ENCODE assay signal across 12 mouse cellular contexts in genomic region chr7:4993347-4993998, GRCm38 (mm10). TPM values are rescaled to one million over a fixed set of nuclear protein-coding genes. Genes with fewer than 3 reads are reported as not detected.
DNase-seq lines count a peak whose midpoint lies in the region; ATAC-seq and TF ChIP-seq lines count a peak whose summit lies in the region.
"Had no signal": no experiment of that assay in that cellular context is flagged by ENCODE, and none has a peak within 500 bp of the region (broad histone marks: within the 10 kb centered on the region; RNA-seq: fewer than 3 reads in every experiment).

No protein-coding gene starts in this region.

- peaks cover 14% of the 10 kb centered on the region for H3K36me3 ChIP-seq in heart, postnatal 0 days (replicated peaks; ENCODE audit: control insufficient read depth, insufficient read depth, low read length)
- peaks cover 42% of the 10 kb centered on the region for H3K36me3 ChIP-seq in hindbrain, embryonic 10.5 days
- H3K36me3 ChIP-seq in midbrain, embryonic 15.5 days (replicated peaks): peaks cover 25% of the 10 kb centered on the region; the same call in 1 of the 2 replicates

- 56% methylated on average over 47 of the region's 55 CpGs for WGBS in heart, postnatal 0 days
- 34% methylated on average over 55 of the region's 55 CpGs for WGBS in hindbrain, embryonic 10.5 days
- 43% methylated on average over 55 of the region's 55 CpGs for WGBS in midbrain, embryonic 15.5 days

- no peak overlapping the region for H3K27ac ChIP-seq in heart, postnatal 0 days (ENCODE audit: low read depth)
- no peak overlapping the region for H3K27ac ChIP-seq in hindbrain, embryonic 10.5 days
- no peak overlapping the region for H3K27ac ChIP-seq in midbrain, embryonic 15.5 days

- DNase-seq in heart, postnatal 0 days (ENCODE audit: low spot score): no peak
- no peak for DNase-seq in heart, postnatal 10 days
- DNase-seq in cerebellum, postnatal 14 days: peak; percentile 32 to 42
- DNase-seq in hindbrain, embryonic 10.5 days (ENCODE audit: low spot score): no peak
- DNase-seq in spleen, adult 18-20 months: no peak
- no peak for DNase-seq in urinary bladder, postnatal 36 days (ENCODE audit: low spot score in 2 of 2)
- DNase-seq in lung, postnatal 10 days: no peak
- DNase-seq: layer of hippocampus, postnatal 36 days had no signal

- peaks cover 12% of the 10 kb centered on the region for H3K4me1 ChIP-seq in heart, postnatal 0 days (ENCODE audit: control insufficient read depth, insufficient read depth)
- H3K4me1 ChIP-seq in hindbrain, embryonic 10.5 days (replicated peaks): peaks cover 35% of the 10 kb centered on the region
- peaks cover 42% of the 10 kb centered on the region for H3K4me1 ChIP-seq in midbrain, embryonic 15.5 days

- H3K27me3 ChIP-seq in heart, postnatal 0 days (ENCODE audit: control insufficient read depth, insufficient read depth, low read length): 0 out of 2 replicates have a peak, but pooled peaks cover 8% of the 10 kb centered on the region
- H3K27me3 ChIP-seq in hindbrain, embryonic 10.5 days (ENCODE audit: insufficient read depth, poor library complexity, severe bottlenecking): peaks cover 35% of the 10 kb centered on the region
- no peaks in the 10 kb centered on the region for H3K27me3 ChIP-seq in midbrain, embryonic 15.5 days (replicated peaks)

- no peak for ATAC-seq in heart, postnatal 0 days (ENCODE audit: insufficient read depth, low read depth)
- no peak for ATAC-seq in midbrain, embryonic 15.5 days (replicated peaks)

- intact Hi-C loops in heart, postnatal 10 days (cut with DNase I): no loop called here

- TF ChIP-seq CTCF in heart, postnatal 0 days (IDR thresholded peaks at IDR 0.05; ENCODE audit: low read depth): no peak

- TF ChIP-seq EP300 in heart, postnatal 0 days (IDR thresholded peaks at IDR 0.05; ENCODE audit: low read depth): no peak

- no peaks in the 10 kb centered on the region for H3K9me3 ChIP-seq in heart, postnatal 0 days (replicated peaks; ENCODE audit: control insufficient read depth, low read length)
- H3K9me3 ChIP-seq in hindbrain, embryonic 10.5 days: peaks cover 33% of the 10 kb centered on the region; the same call in 1 of the 2 replicates
- H3K9me3 ChIP-seq in midbrain, embryonic 15.5 days: no peaks in the 10 kb centered on the region

- H3K9ac ChIP-seq in heart, postnatal 0 days (replicated peaks; ENCODE audit: low read depth, low read length): no peak overlapping the region
- H3K9ac ChIP-seq in midbrain, embryonic 15.5 days: no peak overlapping the region; the same call in 1 of the 2 replicates

- H3K4me3 ChIP-seq in heart, postnatal 0 days (ENCODE audit: low read depth, low read length): no peak overlapping the region
- peak overlapping the region; percentile 89 for H3K4me3 ChIP-seq in hindbrain, embryonic 10.5 days
- H3K4me3 ChIP-seq in midbrain, embryonic 15.5 days: peak overlapping the region; percentile 82

- H3K4me2 ChIP-seq in heart, postnatal 0 days (ENCODE audit: low read depth, low read length): 0 out of 2 replicates have a peak overlapping the region, but pooled peaks have one; percentile 0
- H3K4me2 ChIP-seq in midbrain, embryonic 15.5 days: peak overlapping the region; percentile 75

RNA-seq across cellular contexts. Expression of gene Zfp579, which starts 2.5 kb away (rescaled TPM):
- total RNA-seq in heart, postnatal 0 days (2014; rRNA removed; ENCODE audit: low replicate concordance): 8.3 and 15.0 TPM in 2 replicates
- polyA plus RNA-seq in heart, postnatal 0 days (2015; fragmentation: Nextera tagmentation; extraction: Ambion mirVana): 25.4 and 30.6 TPM in 2 replicates
- 10 to 100 TPM; 18.4 to 19.1 TPM for total RNA-seq in heart, postnatal 10 days (2021)
- 31.8 and 43.1 TPM in 2 replicates for polyA plus RNA-seq in hindbrain, embryonic 10.5 days (2016; fragmentation: Nextera tagmentation; extraction: Ambion mirVana)
- polyA plus RNA-seq in midbrain, embryonic 15.5 days (2015; fragmentation: Nextera tagmentation; extraction: Ambion mirVana): 72.6 and 77.2 TPM in 2 replicates

RNA-seq across cellular contexts. Expression of gene Zfp524, which starts 20.7 kb away (rescaled TPM):
- 11.0 and 15.6 TPM in 2 replicates for total RNA-seq in heart, postnatal 0 days (2014; rRNA removed; ENCODE audit: low replicate concordance)
- polyA plus RNA-seq in heart, postnatal 0 days (2015; fragmentation: Nextera tagmentation; extraction: Ambion mirVana): 12.5 and 15.1 TPM in 2 replicates
- total RNA-seq in heart, postnatal 10 days (2021): 1 to 10 TPM; 7.8 to 9.4 TPM
- 9.7 and 9.9 TPM in 2 replicates for polyA plus RNA-seq in hindbrain, embryonic 10.5 days (2016; fragmentation: Nextera tagmentation; extraction: Ambion mirVana)
- polyA plus RNA-seq in midbrain, embryonic 15.5 days (2015; fragmentation: Nextera tagmentation; extraction: Ambion mirVana): 7.1 and 7.7 TPM in 2 replicates

RNA-seq across cellular contexts. Expression of gene Fiz1, which starts 21.0 kb away (rescaled TPM):
- 37.2 and 56.9 TPM in 2 replicates for total RNA-seq in heart, postnatal 0 days (2014; rRNA removed; ENCODE audit: low replicate concordance)
- polyA plus RNA-seq in heart, postnatal 0 days (2015; fragmentation: Nextera tagmentation; extraction: Ambion mirVana): 14.4 and 14.7 TPM in 2 replicates
- 10 to 100 TPM; 21.6 to 25.6 TPM for total RNA-seq in heart, postnatal 10 days (2021)
- polyA plus RNA-seq in hindbrain, embryonic 10.5 days (2016; fragmentation: Nextera tagmentation; extraction: Ambion mirVana): 55.2 and 65.1 TPM in 2 replicates
- polyA plus RNA-seq in midbrain, embryonic 15.5 days (2015; fragmentation: Nextera tagmentation; extraction: Ambion mirVana): 41.3 and 48.8 TPM in 2 replicates

RNA-seq across cellular contexts. Expression of gene Gm44973, which starts 21.8 kb away (rescaled TPM):
- total RNA-seq in heart, postnatal 0 days (2014; rRNA removed; ENCODE audit: low replicate concordance): not detected in 2 replicates
- polyA plus RNA-seq in heart, postnatal 0 days (2015; fragmentation: Nextera tagmentation; extraction: Ambion mirVana): 0.75 and 1.1 TPM in 2 replicates
- not detected for total RNA-seq in heart, postnatal 10 days (2021)
- 0.46 TPM in 1 of 2 replicates, not detected in the other for polyA plus RNA-seq in hindbrain, embryonic 10.5 days (2016; fragmentation: Nextera tagmentation; extraction: Ambion mirVana)
- 1.2 TPM in 1 of 2 replicates, not detected in the other for polyA plus RNA-seq in midbrain, embryonic 15.5 days (2015; fragmentation: Nextera tagmentation; extraction: Ambion mirVana)
- total RNA-seq: adrenal gland, adult 18-20 months; heart, adult 8-10 months; layer of hippocampus, postnatal 36 days had no signal

RNA-seq across cellular contexts. Expression of gene Sbk3, which starts 22.5 kb away (rescaled TPM):
- total RNA-seq in heart, postnatal 0 days (2014; rRNA removed; ENCODE audit: low replicate concordance): 3.2 and 3.9 TPM in 2 replicates
- polyA plus RNA-seq in heart, postnatal 0 days (2015; fragmentation: Nextera tagmentation; extraction: Ambion mirVana): 2.7 and 4.1 TPM in 2 replicates
- 10 to 100 TPM; 11.9 to 22.0 TPM for total RNA-seq in heart, postnatal 10 days (2021)
- 0.10 TPM in 1 of 2 replicates, not detected in the other for polyA plus RNA-seq in hindbrain, embryonic 10.5 days (2016; fragmentation: Nextera tagmentation; extraction: Ambion mirVana)
- 0.32 and 0.41 TPM in 2 replicates for polyA plus RNA-seq in midbrain, embryonic 15.5 days (2015; fragmentation: Nextera tagmentation; extraction: Ambion mirVana)
- total RNA-seq: CH12.LX had no signal

Comparison
In these comparisons a context has a peak if more than half of its experiments do, and no peak if none do; other contexts are left out.
1. DNase-seq: peak in cerebellum, postnatal 14 days (2 of 2); none in heart, postnatal 0 days (single experiment), heart, postnatal 10 days (0 of 2), hindbrain, embryonic 10.5 days (single experiment), spleen, adult 18-20 months (0 of 2), urinary bladder, postnatal 36 days (0 of 2) and lung, postnatal 10 days (single experiment).